12 mouse cellular contexts compared by ENCODE assay signal in genomic region chr12:83109891-83110630, GRCm38 (mm10).
A peak's percentile ranks its signal among the peaks of the same experiment; 100 is the strongest.
DNase-seq lines count a peak whose midpoint lies in the region; ATAC-seq lines count a peak whose summit lies in the region.
"Had no signal": no experiment of that assay in that cellular context is flagged by ENCODE, and none has a peak within 500 bp of the region (broad histone marks: within the 10 kb centered on the region; RNA-seq: fewer than 3 reads in every experiment).

No protein-coding gene starts in this region.

- H3K27ac ChIP-seq in midbrain, embryonic 15.5 days: peak overlapping the region; percentile 45; the same call in 1 of the 2 replicates
- H3K27ac ChIP-seq: limb, embryonic 12.5 days had no signal

- no peak overlapping the region for H3K4me3 ChIP-seq in midbrain, embryonic 15.5 days
- H3K4me3 ChIP-seq: limb, embryonic 12.5 days; myocyte had no signal

- intact Hi-C loops in left cerebral cortex, postnatal 4 days (cut with DNase I): no loop called here

- H3K9me3 ChIP-seq in midbrain, embryonic 15.5 days: no peaks in the 10 kb centered on the region
- H3K9me3 ChIP-seq: limb, embryonic 12.5 days had no signal

- no peak overlapping the region for H3K9ac ChIP-seq in midbrain, embryonic 15.5 days
- H3K9ac ChIP-seq: limb, embryonic 12.5 days had no signal

- no peak for ATAC-seq in midbrain, embryonic 15.5 days (replicated peaks)
- ATAC-seq: lung, postnatal 0 days had no signal

- H3K4me2 ChIP-seq in midbrain, embryonic 15.5 days: no peak overlapping the region
- H3K4me2 ChIP-seq: limb, embryonic 12.5 days had no signal

- WGBS in midbrain, embryonic 15.5 days: 54% methylated on average over 11 of the region's 11 CpGs

- H3K4me1 ChIP-seq in midbrain, embryonic 15.5 days: peaks cover 27% of the 10 kb centered on the region

- H3K36me3 ChIP-seq in midbrain, embryonic 15.5 days (replicated peaks): no peaks in the 10 kb centered on the region
- H3K36me3 ChIP-seq: limb, embryonic 12.5 days had no signal

- no peaks in the 10 kb centered on the region; the same call in 1 of the 2 replicates for H3K27me3 ChIP-seq in midbrain, embryonic 15.5 days (replicated peaks)
- H3K27me3 ChIP-seq: limb, embryonic 12.5 days had no signal

- DNase-seq in gastrocnemius, adult 18-20 months (ENCODE audit: low spot score): peak; percentile 70
- no peak for DNase-seq in gastrocnemius, postnatal 10 days
- DNase-seq in left cerebral cortex, postnatal 4 days: peak; percentile 46
- DNase-seq in left cerebral cortex, adult 11 months (ENCODE audit: low spot score): no peak
- DNase-seq in cerebellum, postnatal 14 days: peak; percentile 77 to 84
- DNase-seq in urinary bladder, postnatal 4 days (ENCODE audit: low spot score in 2 of 2): no peak
- no peak for DNase-seq in testis, postnatal 10 days (ENCODE audit: low spot score)
- DNase-seq: right cerebral cortex, postnatal 25 days had no signal

Comparison
In these comparisons a context has a peak if more than half of its experiments do, and no peak if none do; other contexts are left out.
1. DNase-seq: peak in gastrocnemius, adult 18-20 months (single experiment), left cerebral cortex, postnatal 4 days (single experiment) and cerebellum, postnatal 14 days (2 of 2); none in gastrocnemius, postnatal 10 days (single experiment), left cerebral cortex, adult 11 months (single experiment), urinary bladder, postnatal 4 days (0 of 2) and testis, postnatal 10 days (single experiment).